20 mouse cellular contexts compared by ENCODE assay signal in genomic region chr11:68388655-68389015, GRCm38 (mm10). TPM values are rescaled to one million over a fixed set of nuclear protein-coding genes. Genes with fewer than 3 reads are reported as not detected.
A peak's percentile ranks its signal among the peaks of the same experiment; 100 is the strongest.
DNase-seq lines count a peak whose midpoint lies in the region; ATAC-seq and TF ChIP-seq lines count a peak whose summit lies in the region.
"Had no signal": no experiment of that assay in that cellular context is flagged by ENCODE, and none has a peak within 500 bp of the region (broad histone marks: within the 10 kb centered on the region; RNA-seq: fewer than 3 reads in every experiment).

No protein-coding gene starts in this region.

- H3K4me1 ChIP-seq in heart, embryonic 10.5 days = peaks cover 61% of the 10 kb centered on the region
- peaks cover 50% of the 10 kb centered on the region for H3K4me1 ChIP-seq in hindbrain, embryonic 12.5 days
- H3K4me1 ChIP-seq in hindbrain, embryonic 13.5 days (replicated peaks) = peaks cover 55% of the 10 kb centered on the region
- H3K4me1 ChIP-seq in E14TG2a.4 (replicated peaks; ENCODE audit: low read depth, low read length) = peaks cover 81% of the 10 kb centered on the region
- peaks cover 46% of the 10 kb centered on the region for H3K4me1 ChIP-seq in kidney, embryonic 15.5 days

- 31% methylated on average over 1 of the region's 1 CpGs for whole genome bisulfite sequencing in heart, embryonic 10.5 days
- 26% methylated on average over 1 of the region's 1 CpGs for WGBS in hindbrain, embryonic 12.5 days
- WGBS in hindbrain, embryonic 13.5 days = 35% methylated on average over 1 of the region's 1 CpGs
- WGBS in kidney, embryonic 15.5 days = 30% methylated on average over 1 of the region's 1 CpGs

- no peak for TF ChIP-seq CTCF in E14TG2a.4 (conservative IDR thresholded peaks at IDR 0.05; ENCODE audit: low read length)

- peaks cover 95% of the 10 kb centered on the region for H3K27me3 ChIP-seq in heart, embryonic 10.5 days (ENCODE audit: insufficient read depth, poor library complexity, severe bottlenecking)
- H3K27me3 ChIP-seq in hindbrain, embryonic 12.5 days = peaks cover 91% of the 10 kb centered on the region
- peaks cover 90% of the 10 kb centered on the region for H3K27me3 ChIP-seq in hindbrain, embryonic 13.5 days
- peaks cover 77% of the 10 kb centered on the region for H3K27me3 ChIP-seq in E14TG2a.4 (ENCODE audit: insufficient read depth, low read length)
- peaks cover 91% of the 10 kb centered on the region for H3K27me3 ChIP-seq in kidney, embryonic 15.5 days
- H3K27me3 ChIP-seq: Patski had no signal

- DNase-seq in heart, embryonic 10.5 days (ENCODE audit: low spot score) = no peak
- no peak for DNase-seq in heart, adult 11 months
- no peak for DNase-seq in spleen, postnatal 4 days (ENCODE audit: low spot score in 2 of 2)
- DNase-seq: adrenal gland, postnatal 14 days; B cell, adult 2 months; cerebellum, adult 11-12 months; cerebellum, postnatal 25 days; layer of hippocampus, postnatal 36 days; left cerebral cortex, postnatal 4 days; lung, adult 18-20 months; right cerebral cortex, postnatal 14 days had no signal

- H3K36me3 ChIP-seq in heart, embryonic 10.5 days = no peaks in the 10 kb centered on the region
- H3K36me3 ChIP-seq in hindbrain, embryonic 12.5 days = no peaks in the 10 kb centered on the region
- no peaks in the 10 kb centered on the region for H3K36me3 ChIP-seq in hindbrain, embryonic 13.5 days
- H3K36me3 ChIP-seq in E14TG2a.4 (ENCODE audit: insufficient read depth, low read length) = peaks cover 55% of the 10 kb centered on the region
- H3K36me3 ChIP-seq in kidney, embryonic 15.5 days = no peaks in the 10 kb centered on the region
- H3K36me3 ChIP-seq: embryonic facial prominence, embryonic 12.5 days had no signal

- H3K4me2 ChIP-seq in hindbrain, embryonic 12.5 days (replicated peaks) = peak overlapping the region; percentile 13
- H3K4me2 ChIP-seq in hindbrain, embryonic 13.5 days = no peak overlapping the region
- H3K4me2 ChIP-seq in kidney, embryonic 15.5 days = peak overlapping the region; percentile 31; the same call in 1 of the 2 replicates
- H3K4me2 ChIP-seq: embryonic facial prominence, embryonic 12.5 days had no signal

- no peak for ATAC-seq in hindbrain, embryonic 12.5 days (ENCODE audit: low FRiP score)
- no peak for ATAC-seq in hindbrain, embryonic 13.5 days (ENCODE audit: low FRiP score)
- ATAC-seq in kidney, embryonic 15.5 days (replicated peaks; ENCODE audit: low FRiP score) = no peak
- no peak for ATAC-seq in megakaryocyte progenitor cell, adult 5-6 weeks (replicated peaks; ENCODE audit: poor library complexity)
- ATAC-seq: activated CD4-positive, CD25-positive, alpha-beta regulatory T cell, adult 4 months; forebrain, embryonic 16.5 days; Patski had no signal

- H3K4me3 ChIP-seq in heart, embryonic 10.5 days = no peak overlapping the region
- H3K4me3 ChIP-seq in hindbrain, embryonic 12.5 days = no peak overlapping the region
- no peak overlapping the region for H3K4me3 ChIP-seq in hindbrain, embryonic 13.5 days
- peak overlapping the region; percentile 43; the same call in 1 of the 2 replicates for H3K4me3 ChIP-seq in E14TG2a.4 (replicated peaks; ENCODE audit: low read length)
- no peak overlapping the region for H3K4me3 ChIP-seq in kidney, embryonic 15.5 days (replicated peaks)
- H3K4me3 ChIP-seq: embryonic facial prominence, embryonic 12.5 days had no signal

- peak overlapping the region; percentile 56; the same call in 1 of the 2 replicates for H3K27ac ChIP-seq in heart, embryonic 10.5 days
- no peak overlapping the region for H3K27ac ChIP-seq in hindbrain, embryonic 12.5 days
- no peak overlapping the region for H3K27ac ChIP-seq in hindbrain, embryonic 13.5 days
- peak overlapping the region; percentile 63; the same call in 1 of the 2 replicates for H3K27ac ChIP-seq in kidney, embryonic 15.5 days
- H3K27ac ChIP-seq: embryonic facial prominence, embryonic 12.5 days had no signal

- no peak overlapping the region for H3K9ac ChIP-seq in hindbrain, embryonic 12.5 days
- H3K9ac ChIP-seq in hindbrain, embryonic 13.5 days = no peak overlapping the region
- H3K9ac ChIP-seq in kidney, embryonic 15.5 days = no peak overlapping the region
- H3K9ac ChIP-seq: embryonic facial prominence, embryonic 12.5 days had no signal

- no peaks in the 10 kb centered on the region for H3K9me3 ChIP-seq in heart, embryonic 10.5 days
- no peaks in the 10 kb centered on the region for H3K9me3 ChIP-seq in hindbrain, embryonic 12.5 days (replicated peaks)
- H3K9me3 ChIP-seq in hindbrain, embryonic 13.5 days = no peaks in the 10 kb centered on the region
- no peaks in the 10 kb centered on the region for H3K9me3 ChIP-seq in E14TG2a.4 (ENCODE audit: low read length)
- H3K9me3 ChIP-seq in kidney, embryonic 15.5 days (replicated peaks) = no peaks in the 10 kb centered on the region
- H3K9me3 ChIP-seq: embryonic facial prominence, embryonic 12.5 days had no signal

RNA-seq across cellular contexts. Expression of gene Ntn1, which starts 12.0 kb away (rescaled TPM):
- polyA plus RNA-seq in heart, embryonic 10.5 days (2016; fragmentation: Nextera tagmentation; extraction: Ambion mirVana) = 7.0 and 16.2 TPM in 2 replicates
- polyA plus RNA-seq in hindbrain, embryonic 12.5 days (2016; fragmentation: Nextera tagmentation; extraction: Ambion mirVana) = 50.9 and 58.7 TPM in 2 replicates
- 22.3 and 26.4 TPM in 2 replicates for polyA plus RNA-seq in hindbrain, embryonic 13.5 days (2015; fragmentation: Nextera tagmentation; extraction: Ambion mirVana)
- 16.5 and 16.9 TPM in 2 replicates for polyA plus RNA-seq in kidney, embryonic 15.5 days (2015; fragmentation: Nextera tagmentation; extraction: Ambion mirVana)
- total RNA-seq in megakaryocyte progenitor cell, adult 5-6 weeks (2015) = not detected in 2 replicates
- not detected in 2 replicates for total RNA-seq in megakaryocyte progenitor cell, adult 5-6 weeks (2017)

RNA-seq across cellular contexts. Expression of gene Pik3r5, which starts 43.3 kb away (rescaled TPM):
- 0.07 and 0.48 TPM in 2 replicates for polyA plus RNA-seq in heart, embryonic 10.5 days (2016; fragmentation: Nextera tagmentation; extraction: Ambion mirVana)
- 0.81 and 1.0 TPM in 2 replicates for polyA plus RNA-seq in hindbrain, embryonic 12.5 days (2016; fragmentation: Nextera tagmentation; extraction: Ambion mirVana)
- polyA plus RNA-seq in hindbrain, embryonic 13.5 days (2015; fragmentation: Nextera tagmentation; extraction: Ambion mirVana) = 0.62 and 0.97 TPM in 2 replicates
- 0.57 and 0.68 TPM in 2 replicates for polyA plus RNA-seq in kidney, embryonic 15.5 days (2015; fragmentation: Nextera tagmentation; extraction: Ambion mirVana)
- total RNA-seq in megakaryocyte progenitor cell, adult 5-6 weeks (2015) = 10.5 and 12.8 TPM in 2 replicates
- 6.2 and 7.0 TPM in 2 replicates for total RNA-seq in megakaryocyte progenitor cell, adult 5-6 weeks (2017)

Comparison
In these comparisons a context has a peak if more than half of its experiments do, and no peak if none do; other contexts are left out.
1. H3K27ac ChIP-seq: peak in heart, embryonic 10.5 days (single experiment) and kidney, embryonic 15.5 days (single experiment); none in hindbrain, embryonic 12.5 days (single experiment) and hindbrain, embryonic 13.5 days (single experiment).